Mouse (Mus musculus) kidney, adult 2 months (tissue): Measurements from ENCODE around the gene Cdh4.

Source experiments
- CTCF ChIP-seq: fragments of 200-500 bp; conservative IDR thresholded peaks from 2 replicates; pipeline ENCODE4 v1.5.1; 2011; ENCODE audit warnings: low read depth, mild to moderate bottlenecking, control low read depth, low read length, moderate library complexity, mixed read lengths; ENCODE audit not compliant: insufficient read depth, insufficient read length
- POLR2A ChIP-seq: fragments of 200-500 bp; IDR thresholded peaks from one replicate; pipeline ENCODE4 v1.6.1; 2011; ENCODE audit warnings: low read depth, low read length, control low read depth

GRCm38 (mm10) chr2:179449018-179449417 is 6.8 kb downstream of the Cdh4 start:
- no peak for TF ChIP-seq POLR2A
- no peak; the same call in 1 of the 2 replicates for TF ChIP-seq CTCF
